Mouse (Mus musculus) gastrocnemius, postnatal 4 days (tissue): ENCODE data around the gene Olfr198. TPM values are rescaled to one million over a fixed set of nuclear protein-coding genes. Genes with fewer than 3 reads are reported as not detected.
"Not testable (repeated sequence)": the region's sequence is repeated elsewhere in the genome, so short reads cannot be mapped to it uniquely, and the experiment has no call there.

Experiments used
- DNase-seq, 2 experiments: peaks; one replicate each; pipeline ENCODE4 v3.0.0; 2021 to 2022; ENCODE audit warnings: low spot score in 2 of 2, mixed read lengths in 2 of 2
- long read RNA-seq, 2 experiments: library from polyadenylated mRNA; stranded (forward); transcript quantifications; one replicate each; pipeline ENCODE4 v2.0.0; 2021
- total RNA-seq, 2 experiments: library from RNA; stranded (reverse); gene quantifications; 2 replicates each; pipeline ENCODE4 v1.2.3; 2021

Gene Olfr198
- not detected for total RNA-seq
- long read RNA-seq, experiment 1, result 0 reads
- long read RNA-seq, experiment 2, result 0 reads

- not testable (repeated sequence) for DNase-seq
These were observed at the start of gene Olfr198 for GRCm38 (mm10) chr16:59203433-59203832. Olfr198 (minus strand) TSS chr16:59203533.

DNA sequence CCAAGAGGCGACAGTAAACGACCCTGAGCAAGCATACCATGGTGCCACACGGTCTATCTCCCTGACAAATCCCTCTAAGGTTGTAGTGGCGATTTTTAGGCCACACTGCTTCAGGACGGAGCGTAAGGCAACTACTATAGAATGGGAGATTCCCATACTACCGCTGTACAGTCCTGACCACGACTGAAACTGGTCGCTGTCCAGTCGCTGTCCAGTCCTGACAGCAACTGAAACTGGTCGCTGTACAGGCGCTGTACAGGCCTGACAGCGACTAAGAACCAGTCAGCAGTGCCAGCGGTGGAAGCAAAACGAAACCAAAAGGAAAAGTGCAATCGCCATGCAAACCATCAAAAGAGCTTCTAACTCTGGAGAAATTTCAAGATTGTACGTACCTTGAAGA, 46.4 kb upstream of the Olfr198 start:
- no peak for DNase-seq

DNA sequence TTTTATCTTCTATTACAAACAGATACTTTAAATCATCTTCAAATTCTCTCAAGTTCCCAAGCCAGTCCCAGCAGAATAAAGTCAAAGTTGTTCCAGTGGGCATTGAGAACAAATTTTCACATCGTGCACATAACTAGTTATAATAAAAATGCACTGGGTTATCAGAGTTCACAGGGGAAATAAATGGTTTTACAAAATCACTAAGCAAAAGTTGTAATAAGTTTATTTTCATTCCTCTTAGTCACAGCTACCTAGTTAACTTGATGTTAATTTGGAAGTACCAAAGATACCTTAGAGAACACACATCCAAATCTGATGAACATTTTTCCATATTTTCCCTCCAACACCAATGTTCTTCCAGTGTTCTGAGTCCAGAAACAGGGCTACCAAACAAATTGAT, 16.3 kb upstream of the Olfr198 start, which contains the start of gene Olfr199:
Gene Olfr199 (minus strand): TSS at position 101 of the 400 bp plus-strand sequence.
- DNase-seq, result not testable (repeated sequence)

GRCm38 (mm10) chr16:59217861-59218260, 14.5 kb upstream of the Olfr198 start:
- not testable (repeated sequence) for DNase-seq

- no peak for DNase-seq
These were observed 33.0 kb downstream of the Olfr198 start, which contains the start of gene Olfr196 for GRCm38 (mm10) chr16:59170354-59170753. Olfr196 (minus strand) TSS chr16:59170454.

GRCm38 (mm10) chr16:59151996-59152395, 51.3 kb downstream of the Olfr198 start:
- DNase-seq, result no peak

Other genes starting within 250 kb of the Olfr198 start
- not detected for gene Olfr183, start 208.2 kb downstream of the Olfr198 start, total RNA-seq
- not detected for gene Olfr186, start 173.2 kb downstream of the Olfr198 start, total RNA-seq
- not detected for gene Olfr187, start 163.8 kb downstream of the Olfr198 start, total RNA-seq
- not detected for gene Olfr190, start 125.5 kb downstream of the Olfr198 start, total RNA-seq
- not detected for gene Olfr191, start 113.7 kb downstream of the Olfr198 start, total RNA-seq
- not detected for gene Olfr193, start 91.7 kb downstream of the Olfr198 start, total RNA-seq
- not detected for gene Olfr194, start 82.5 kb downstream of the Olfr198 start, total RNA-seq
- not detected for gene Olfr195, start 56.5 kb downstream of the Olfr198 start, total RNA-seq
- gene Olfr196, start 33.1 kb downstream of the Olfr198 start, total RNA-seq, result not detected
- gene Olfr199, start 16.2 kb upstream of the Olfr198 start, total RNA-seq, result not detected
- gene Olfr201, start 69.1 kb upstream of the Olfr198 start, total RNA-seq, result not detected
- not detected for gene Olfr202, start 83.3 kb upstream of the Olfr198 start, total RNA-seq
- not detected for gene Olfr203, start 95.3 kb upstream of the Olfr198 start, total RNA-seq
- gene Olfr204, start 114.7 kb upstream of the Olfr198 start, total RNA-seq, result not detected
- not detected for gene Olfr205, start 127.6 kb upstream of the Olfr198 start, total RNA-seq
- gene Olfr206, start 145.7 kb upstream of the Olfr198 start, total RNA-seq, result not detected
- not detected for gene Olfr209, start 160.5 kb upstream of the Olfr198 start, total RNA-seq
- not detected for gene Gabrr3, start 203.8 kb upstream of the Olfr198 start, total RNA-seq